Mouse (Mus musculus): ENCODE measurements around the gene Sgcd.

DNA sequence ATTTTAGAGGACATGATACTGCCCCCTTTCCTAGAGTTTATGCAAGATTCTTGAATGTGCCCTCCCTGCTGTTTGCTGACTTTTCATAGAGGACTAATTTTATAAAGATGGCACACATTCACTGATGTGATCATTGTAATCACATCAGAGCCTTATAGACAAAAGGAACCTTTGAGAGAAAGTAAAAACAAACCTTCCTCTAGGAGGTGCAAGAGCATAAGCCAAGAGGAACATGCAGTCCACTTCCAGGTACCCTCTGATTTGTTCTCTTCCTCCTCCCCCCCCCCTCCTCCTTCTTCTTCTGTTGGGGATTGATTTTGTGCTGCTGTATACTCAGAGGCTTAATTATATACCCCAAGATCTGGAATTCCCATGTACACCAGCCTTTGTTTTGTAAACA lies 978.6 kb downstream of the Sgcd start:
- TF ChIP-seq EP300 (IDR thresholded peaks at IDR 0.05; ENCODE audit: low read depth) (no peak), CTCF (IDR thresholded peaks at IDR 0.05; ENCODE audit: low read depth) (0 out of 2 replicates have a peak, but pooled peaks have one; percentile 13)
